Mouse (Mus musculus) lung, adult 2 months (tissue): ENCODE measurements around the gene Fopnl. TPM values are rescaled to one million over a fixed set of nuclear protein-coding genes. Genes with fewer than 3 reads are reported as not detected.
A peak's percentile ranks its signal among the peaks of the same experiment; 100 is the strongest.

Source experiments
- DNase-seq: peaks from one replicate; pipeline ENCODE4 v3.0.0; 2022
- H3K4me1 ChIP-seq: fragments of 200-500 bp; 2 replicates; pipeline ENCODE4 v1.6.1; 2011; ENCODE audit warnings: low read length; ENCODE audit not compliant: control insufficient read depth, insufficient read depth
- H3K4me3 ChIP-seq: fragments of 200-500 bp; replicated peaks from 2 replicates; pipeline ENCODE3; 2011; ENCODE audit warnings: low read depth, mild to moderate bottlenecking, control low read depth, low read length; ENCODE audit errors: extremely low read depth
- CTCF ChIP-seq: fragments of 200-500 bp; IDR thresholded peaks from 2 replicates; pipeline ENCODE4 v1.5.1; 2011; ENCODE audit warnings: mild to moderate bottlenecking, low read length, control low read depth; ENCODE audit not compliant: insufficient read depth
- POLR2A ChIP-seq: fragments of 200-500 bp; IDR thresholded peaks from 2 replicates; pipeline ENCODE4 v1.6.1; 2011; ENCODE audit warnings: low read depth, mild to moderate bottlenecking, control low read depth, low read length, borderline replicate concordance; ENCODE audit errors: extremely low read depth
- WGBS: fragments of 180-500 bp; shearing (Covaris S2); methylation state at CpG from one replicate; pipeline ENCODE4 v1.1.7; 2018; 5-methylcytosine and 5-hydroxymethylcytosine counted together
- polyA plus RNA-seq: library from polyadenylated mRNA; depleted of rRNA; stranded (reverse); fragments of >200 nt; gene quantifications from 2 replicates; pipeline ENCODE4 v1.2.3, GENCODE M21; 2012; rRNA removed

The Fopnl gene
- polyA plus RNA-seq, result 21.0 and 33.3 TPM in 2 replicates

DNA sequence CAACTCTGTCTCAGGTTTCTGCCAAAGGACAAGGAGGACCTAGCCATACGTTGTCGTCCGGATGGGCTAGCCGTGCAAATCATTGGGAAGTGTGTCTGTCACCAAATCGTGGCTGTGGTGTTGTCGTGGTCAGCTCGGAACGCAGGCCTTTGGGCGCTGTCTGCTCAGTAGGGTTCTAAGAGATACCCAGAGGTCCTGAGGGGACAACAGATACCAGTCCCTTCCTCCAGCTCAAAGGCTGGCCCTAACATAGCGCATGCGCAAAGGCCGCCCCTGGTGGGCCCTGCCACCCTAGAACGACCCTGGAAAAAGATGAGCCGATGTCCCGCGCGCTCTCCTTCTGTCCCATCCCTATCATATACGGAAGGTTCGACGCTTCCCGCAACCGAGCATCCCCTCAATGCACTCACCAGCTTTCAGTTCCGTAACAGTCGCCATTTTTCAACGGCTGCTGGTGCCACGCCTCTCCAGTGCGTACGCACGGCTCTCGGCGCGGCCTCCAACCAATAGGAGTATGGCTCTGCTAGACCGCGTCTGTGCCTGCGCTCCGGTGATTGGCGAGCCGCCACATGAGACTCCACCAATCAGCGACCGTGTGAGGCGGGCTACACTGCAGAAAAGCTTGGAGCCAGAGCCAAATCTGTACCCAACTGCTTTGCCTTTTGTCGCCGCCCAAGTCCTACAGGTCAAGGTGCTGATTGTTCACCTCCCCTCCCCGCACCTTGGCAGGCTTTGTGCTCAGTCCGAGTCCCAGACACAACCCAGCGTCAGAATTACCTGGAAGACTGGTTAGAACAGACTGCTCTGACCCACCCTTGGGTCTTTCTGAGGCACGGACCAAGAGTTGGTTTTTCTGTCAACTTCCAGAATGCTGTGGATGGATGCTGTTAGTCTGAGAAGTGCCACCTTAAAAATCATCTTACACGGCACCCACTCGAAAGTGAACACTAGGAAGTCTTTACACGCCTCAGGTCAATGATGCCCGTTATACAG, at the start of gene Fopnl:
TSS of gene Fopnl (minus strand) at position 522 of the 993 bp plus-strand sequence.
- WGBS, result 2% methylated on average over 51 of the region's 51 CpGs
- DNase-seq, result peak; percentile 92
- Histone ChIP-seq H3K4me3 (peak within 1 kb of the TSS; percentile 98), H3K4me1 (no peaks in the 10 kb centered on the region)
- TF ChIP-seq POLR2A (peak; percentile 75; the same call in 1 of the 2 replicates), CTCF (no peak)

DNA sequence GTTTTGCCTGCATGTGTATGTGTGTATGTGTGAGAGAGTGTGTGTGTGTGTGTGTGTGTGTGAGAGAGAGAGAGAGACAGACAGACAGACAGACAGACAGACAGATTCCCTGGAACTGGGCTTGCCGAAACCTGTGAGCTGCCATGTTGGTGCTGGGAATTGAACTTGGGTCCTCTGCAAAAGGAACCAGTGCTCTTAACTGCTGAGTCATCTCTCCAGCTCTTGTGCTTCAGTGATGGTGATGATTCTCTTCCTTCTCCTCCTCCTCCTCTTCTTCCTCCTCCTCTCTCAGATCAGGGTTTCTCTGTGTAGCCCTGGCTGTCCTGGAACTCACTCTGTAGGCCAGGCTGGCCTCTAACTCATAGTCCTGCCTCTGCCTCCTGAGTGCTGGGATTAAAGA, 48.8 kb upstream of the Fopnl start:
- no peak for DNase-seq
- 95% methylated on average over 1 of the region's 1 CpGs for WGBS
- Histone ChIP-seq H3K4me1 (peaks cover 4% of the 10 kb centered on the region; the same call in 1 of the 2 replicates), H3K4me3 (no peak overlapping the region)
- no peak for TF ChIP-seq CTCF

- TF ChIP-seq CTCF, result no peak
- TF ChIP-seq POLR2A, result no peak
- H3K4me1 ChIP-seq, result peaks cover 5% of the 10 kb centered on the region; the same call in 1 of the 2 replicates
- no peak overlapping the region for H3K4me3 ChIP-seq
- WGBS, result 56% methylated on average over 4 of the region's 4 CpGs
- no peak for DNase-seq
Measured at GRCm38 (mm10) chr16:14365457-14365856, 48.3 kb upstream of the Fopnl start.

GRCm38 (mm10) chr16:14364066-14364465, 46.9 kb upstream of the Fopnl start:
- TF ChIP-seq CTCF, result no peak
- TF ChIP-seq POLR2A, result no peak
- WGBS, result 76% methylated on average over 6 of the region's 6 CpGs
- H3K4me1 ChIP-seq, result peaks cover 5% of the 10 kb centered on the region; the same call in 1 of the 2 replicates

GRCm38 (mm10) chr16:14363496-14363895, 46.3 kb upstream of the Fopnl start:
- 90% methylated on average over 3 of the region's 3 CpGs for WGBS
- TF ChIP-seq POLR2A (no peak), CTCF (no peak)
- no peak for DNase-seq
- Histone ChIP-seq H3K4me1 (peaks cover 5% of the 10 kb centered on the region; the same call in 1 of the 2 replicates), H3K4me3 (no peak overlapping the region)

More at GRCm38 (mm10) chr16:14364066-14364465, 46.9 kb upstream of the Fopnl start:
- DNase-seq, result no peak
- no peak overlapping the region for H3K4me3 ChIP-seq

- no peak for DNase-seq
- Histone ChIP-seq H3K4me1 (peaks cover 5% of the 10 kb centered on the region; the same call in 1 of the 2 replicates), H3K4me3 (peak overlapping the region; percentile 74)
- 36% methylated on average over 7 of the region's 7 CpGs for WGBS
- TF ChIP-seq POLR2A, result no peak
Measured at GRCm38 (mm10) chr16:14362099-14362820, 45.1 kb upstream of the Fopnl start.

DNA sequence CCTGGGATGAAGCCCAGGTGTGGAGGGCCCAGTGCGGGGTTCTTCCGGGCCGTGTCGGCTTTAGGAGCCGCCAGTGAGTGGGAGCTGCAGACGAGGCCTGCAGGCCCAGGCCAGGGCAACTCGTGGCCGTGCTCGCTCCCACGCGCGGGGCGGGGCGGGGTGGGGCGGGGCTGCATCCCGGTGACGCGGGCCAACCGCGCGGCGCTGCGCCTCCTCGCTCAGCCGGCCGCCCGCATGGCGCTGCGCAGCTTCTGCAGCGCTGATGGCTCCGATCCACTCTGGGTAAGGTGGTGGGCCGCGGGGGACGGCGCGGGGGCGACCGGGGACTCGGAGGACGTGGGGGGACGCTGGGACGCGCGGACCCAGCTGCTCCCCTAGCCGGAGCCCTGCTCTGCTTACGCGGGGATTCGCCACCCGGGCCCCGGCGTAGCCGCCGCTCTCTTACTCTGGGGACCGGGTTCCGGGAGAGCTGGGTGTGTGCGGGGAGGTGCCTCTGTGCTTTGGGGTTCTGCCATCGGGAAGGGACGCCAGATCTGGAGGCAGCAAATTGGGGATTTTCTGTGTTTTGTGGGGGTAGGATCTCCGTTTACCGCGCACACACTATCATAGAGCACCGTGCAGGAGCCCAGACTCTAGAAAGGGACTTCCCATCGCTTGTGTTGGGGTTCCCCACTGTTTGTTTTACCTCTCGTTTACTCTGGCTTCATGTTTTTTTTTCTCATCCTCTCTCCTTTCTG, 44.3 kb upstream of the Fopnl start, which contains the start of gene Abcc1:
TSS of gene Abcc1 (plus strand) at position 197 of the 737 bp plus-strand sequence.
- DNase-seq, result peak; percentile 69
- Histone ChIP-seq H3K4me3 (peak within 1 kb of the TSS; percentile 74), H3K4me1 (peaks cover 5% of the 10 kb centered on the region; the same call in 1 of the 2 replicates)
- TF ChIP-seq POLR2A (peak; percentile 55; the same call in 1 of the 2 replicates), CTCF (no peak)
- WGBS, result under 1% methylated on average over 64 of the region's 64 CpGs

GRCm38 (mm10) chr16:14360931-14361330, 43.7 kb upstream of the Fopnl start:
- 4% methylated on average over 7 of the region's 7 CpGs for WGBS
- no peak for DNase-seq
- TF ChIP-seq CTCF, result no peak
- no peak for TF ChIP-seq POLR2A
- H3K4me1 ChIP-seq, result peaks cover 5% of the 10 kb centered on the region; the same call in 1 of the 2 replicates
- peak overlapping the region; percentile 74 for H3K4me3 ChIP-seq

DNA sequence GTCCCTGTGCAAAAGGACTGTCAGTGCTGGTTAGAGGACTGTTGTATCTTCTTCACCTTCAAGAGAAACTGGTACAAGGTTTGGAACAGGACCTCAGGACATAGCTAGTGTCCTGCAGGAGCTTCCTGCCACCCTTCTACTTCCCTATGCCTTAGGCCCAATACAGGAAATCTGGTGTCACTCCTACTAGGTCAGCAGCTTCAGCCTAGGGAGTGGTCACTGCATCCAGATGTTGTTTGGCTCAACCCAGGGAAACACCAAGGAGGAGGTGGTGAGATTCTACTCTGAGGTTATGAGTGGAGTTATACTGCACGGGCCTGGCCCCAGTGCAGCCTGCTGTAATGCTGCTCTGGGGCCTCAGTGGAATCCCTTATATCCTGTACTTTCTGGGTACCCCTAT, 41.3 kb upstream of the Fopnl start:
- no peak overlapping the region for H3K4me3 ChIP-seq
- peaks cover 5% of the 10 kb centered on the region; the same call in 1 of the 2 replicates for H3K4me1 ChIP-seq
- TF ChIP-seq POLR2A (no peak), CTCF (no peak)
- 62% methylated on average over 1 of the region's 1 CpGs for WGBS
- DNase-seq, result no peak

GRCm38 (mm10) chr16:14357859-14358258, 40.7 kb upstream of the Fopnl start:
- TF ChIP-seq CTCF (no peak), POLR2A (no peak)
- DNase-seq, result no peak
- WGBS, result 74% methylated on average over 2 of the region's 2 CpGs
- Histone ChIP-seq H3K4me1 (peaks cover 5% of the 10 kb centered on the region; the same call in 1 of the 2 replicates), H3K4me3 (no peak overlapping the region)
